Mouse (Mus musculus): ENCODE data around the gene Anln. TPM values are rescaled to one million over a fixed set of nuclear protein-coding genes. Genes with fewer than 3 reads are reported as not detected.

The Anln gene
- polyA plus RNA-seq, 1 experiment from 2014 or later, result 4.5 TPM

DNA sequence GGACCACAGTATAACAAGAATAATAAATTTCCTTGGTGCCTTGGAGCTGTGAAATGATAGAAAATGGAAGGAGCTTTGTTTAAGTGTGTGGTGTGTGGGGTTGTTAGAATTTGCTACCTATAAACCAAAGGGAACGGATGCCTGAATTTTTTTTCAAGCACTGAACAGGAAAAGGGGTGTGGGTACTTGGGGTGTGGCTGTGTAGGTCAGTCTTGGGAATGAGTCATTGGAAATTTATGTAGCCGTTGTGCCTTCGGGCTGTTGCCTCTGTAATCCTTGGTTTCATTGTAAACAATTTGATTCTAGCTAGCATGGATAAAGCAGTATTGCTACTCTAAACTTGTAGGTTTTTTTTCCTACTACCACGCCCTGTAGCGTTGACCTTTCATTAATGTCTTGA lies 1.4 kb upstream of the Anln start:
- no peak overlapping the region for H3K4me2 ChIP-seq
- no peak for ATAC-seq (replicated peaks)

DNA sequence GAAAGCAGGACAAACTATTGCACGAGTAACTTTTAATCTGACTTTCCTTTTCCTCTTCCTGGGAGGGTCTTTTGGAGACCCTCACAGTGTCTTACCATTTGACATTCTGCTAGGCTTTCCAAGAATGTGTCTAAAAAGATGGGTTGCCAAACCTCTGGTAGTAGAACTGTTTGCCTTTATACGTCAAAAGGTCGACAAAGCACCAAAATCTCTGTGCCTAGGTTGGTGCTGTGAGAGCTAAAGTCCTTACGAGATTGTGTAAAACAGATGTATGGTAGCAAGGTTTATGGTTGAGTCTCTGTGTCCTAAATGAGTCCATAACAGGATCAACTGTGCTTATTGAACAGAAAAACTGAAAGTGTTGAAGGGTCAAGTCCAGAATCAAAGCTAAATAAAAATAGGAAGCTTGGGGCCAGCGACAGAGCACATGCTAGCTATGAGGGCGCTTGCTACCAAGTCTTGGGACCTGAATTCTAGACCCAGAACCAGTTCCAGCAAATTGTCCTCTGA lies 803 bp upstream of the Anln start:
- no peak for ATAC-seq (replicated peaks)
- no peaks in the 10 kb centered on the region for H3K27me3 ChIP-seq (replicated peaks)
- peak overlapping the region; percentile 83; the same call in 1 of the 2 replicates for H3K27ac ChIP-seq
- H3K4me1 ChIP-seq, result peaks cover 15% of the 10 kb centered on the region
- no peaks in the 10 kb centered on the region for H3K36me3 ChIP-seq (replicated peaks)
- peak overlapping the region; percentile 82; the same call in 1 of the 2 replicates for H3K9ac ChIP-seq
- peak overlapping the region; percentile 80 for H3K4me3 ChIP-seq
- peak overlapping the region; percentile 98 for H3K4me2 ChIP-seq
- no peaks in the 10 kb centered on the region for H3K9me3 ChIP-seq
- WGBS, result 73% methylated on average over 6 of the region's 6 CpGs

More for the DNA sequence above, 1.4 kb upstream of the Anln start:
- H3K27me3 ChIP-seq (replicated peaks), result no peaks in the 10 kb centered on the region
- H3K4me3 ChIP-seq, result no peak overlapping the region
- H3K9me3 ChIP-seq, result no peaks in the 10 kb centered on the region
- no peak overlapping the region for H3K9ac ChIP-seq
- 94% methylated on average over 5 of the region's 5 CpGs for WGBS
- no peak overlapping the region for H3K27ac ChIP-seq
- peaks cover 15% of the 10 kb centered on the region for H3K4me1 ChIP-seq
- H3K36me3 ChIP-seq (replicated peaks), result no peaks in the 10 kb centered on the region

DNA sequence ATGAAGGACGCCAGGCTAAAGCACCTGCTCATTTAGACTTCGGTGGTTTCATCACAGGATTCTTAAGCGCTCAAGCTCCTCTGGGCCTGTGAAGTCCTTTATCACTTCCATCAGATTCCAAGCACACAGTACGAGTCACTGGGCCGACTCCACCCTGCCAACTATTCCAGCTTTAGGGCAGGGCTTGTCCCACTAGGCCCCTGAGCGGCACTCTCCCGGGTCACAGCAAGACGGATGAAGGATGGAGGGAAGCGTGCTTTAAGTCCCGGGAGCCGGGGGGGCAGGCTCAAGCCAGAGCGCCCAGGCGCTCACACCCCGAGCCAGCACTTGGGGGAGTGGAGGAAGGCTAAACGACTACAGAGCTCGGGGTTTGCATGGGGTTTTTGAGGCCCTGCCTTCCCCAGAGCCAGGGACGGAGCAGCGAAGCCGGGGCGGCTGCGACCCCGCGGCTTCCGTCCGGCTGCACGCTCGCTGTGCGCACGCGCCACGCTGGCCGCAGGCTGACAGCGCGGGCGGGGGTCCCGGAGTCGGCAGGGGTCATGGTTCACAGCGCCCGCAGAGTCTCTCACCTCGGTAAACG lies 497 bp downstream of the Anln start:
- under 1% methylated on average over 41 of the region's 41 CpGs for WGBS
- H3K4me3 ChIP-seq, result peak overlapping the region; percentile 80
- peak overlapping the region; percentile 35 for H3K9ac ChIP-seq
- H3K4me2 ChIP-seq, result peak overlapping the region; percentile 98
- H3K27ac ChIP-seq, result peak overlapping the region; percentile 83
- ATAC-seq (replicated peaks), result peak; percentile 79
- peaks cover 15% of the 10 kb centered on the region for H3K4me1 ChIP-seq
- no peaks in the 10 kb centered on the region for H3K27me3 ChIP-seq (replicated peaks)
- H3K36me3 ChIP-seq (replicated peaks), result no peaks in the 10 kb centered on the region
- no peaks in the 10 kb centered on the region for H3K9me3 ChIP-seq

DNA sequence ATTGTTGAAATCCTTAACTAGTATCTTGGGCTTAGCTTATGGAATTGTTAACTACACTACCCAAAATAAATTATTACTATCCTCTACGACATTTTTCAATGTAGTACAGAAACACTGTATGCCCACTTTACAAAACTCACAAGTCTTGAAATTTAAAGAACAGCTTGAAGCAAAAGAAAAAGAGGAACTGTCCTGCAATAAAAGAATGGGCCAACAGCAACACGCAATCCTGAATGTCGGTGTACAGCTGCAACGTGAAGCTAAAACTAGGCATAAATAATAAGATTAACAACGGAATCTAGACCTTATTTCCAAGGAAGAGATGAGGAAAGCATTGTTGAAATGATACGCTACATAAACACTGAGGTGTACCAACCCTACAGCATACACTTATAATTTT lies 1.1 kb downstream of the Anln start:
- peak overlapping the region; percentile 80 for H3K4me3 ChIP-seq
- H3K9ac ChIP-seq, result no peak overlapping the region
- H3K4me2 ChIP-seq, result peak overlapping the region; percentile 98
- no peaks in the 10 kb centered on the region for H3K36me3 ChIP-seq (replicated peaks)
- no peak overlapping the region for H3K27ac ChIP-seq
- H3K4me1 ChIP-seq, result peaks cover 15% of the 10 kb centered on the region
- ATAC-seq (replicated peaks), result no peak
- no peaks in the 10 kb centered on the region for H3K9me3 ChIP-seq
- 18% methylated on average over 6 of the region's 6 CpGs for WGBS
- no peaks in the 10 kb centered on the region for H3K27me3 ChIP-seq (replicated peaks)

DNA sequence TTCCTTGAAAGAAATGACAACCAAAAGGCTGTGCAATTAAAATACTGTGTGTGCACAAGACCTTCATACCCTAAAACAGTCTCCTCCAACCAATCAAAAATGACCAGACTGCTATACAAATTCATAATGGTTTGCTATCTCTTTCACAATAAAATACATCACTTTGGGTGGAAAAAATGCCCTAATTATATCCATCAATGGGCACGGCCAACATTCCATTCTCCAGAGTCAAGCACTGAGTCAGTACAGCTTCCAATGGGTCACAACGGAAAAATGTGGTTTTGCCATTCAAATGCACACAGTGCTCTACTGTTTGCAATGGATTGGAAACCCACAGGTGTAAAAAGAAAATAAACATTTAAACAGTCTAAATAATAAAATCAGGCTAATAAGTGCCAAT lies 3.1 kb downstream of the Anln start:
- no peak overlapping the region for H3K27ac ChIP-seq
- no peak overlapping the region for H3K4me2 ChIP-seq

DNA sequence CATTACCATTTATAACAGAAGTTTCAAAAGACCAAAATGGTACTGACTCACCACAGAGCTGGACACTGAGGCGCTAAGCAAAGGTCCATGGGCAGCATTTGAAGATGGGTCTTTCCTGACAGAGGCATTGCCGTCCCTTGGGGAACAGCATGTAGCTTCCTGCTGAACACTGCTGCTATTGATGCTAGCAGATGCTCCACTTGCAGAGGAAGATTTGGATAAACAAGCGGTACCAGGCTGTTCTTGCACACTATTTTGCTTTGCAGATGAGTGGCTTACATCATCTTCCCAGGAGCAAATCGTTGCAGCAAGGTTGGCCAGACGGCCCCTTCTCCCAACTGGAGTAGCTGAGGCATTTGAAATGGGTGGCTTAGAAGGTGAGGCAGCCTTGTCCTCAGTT lies 12.9 kb downstream of the Anln start:
- no peaks in the 10 kb centered on the region for H3K9me3 ChIP-seq
- no peak for ATAC-seq (replicated peaks)
- H3K27me3 ChIP-seq (replicated peaks), result no peaks in the 10 kb centered on the region
- H3K4me1 ChIP-seq, result no peaks in the 10 kb centered on the region
- H3K36me3 ChIP-seq (replicated peaks), result no peaks in the 10 kb centered on the region
- no peak overlapping the region for H3K4me2 ChIP-seq
- no peak overlapping the region for H3K4me3 ChIP-seq
- no peak overlapping the region for H3K9ac ChIP-seq
- no peak overlapping the region for H3K27ac ChIP-seq
- WGBS, result 71% methylated on average over 5 of the region's 5 CpGs

More for the DNA sequence above, 3.1 kb downstream of the Anln start:
- H3K36me3 ChIP-seq (replicated peaks), result no peaks in the 10 kb centered on the region
- H3K4me3 ChIP-seq, result no peak overlapping the region
- no peak for ATAC-seq (replicated peaks)
- peaks cover 15% of the 10 kb centered on the region for H3K4me1 ChIP-seq
- H3K9me3 ChIP-seq, result no peaks in the 10 kb centered on the region
- 71% methylated on average over 2 of the region's 2 CpGs for WGBS
- no peaks in the 10 kb centered on the region for H3K27me3 ChIP-seq (replicated peaks)
- no peak overlapping the region for H3K9ac ChIP-seq

DNA sequence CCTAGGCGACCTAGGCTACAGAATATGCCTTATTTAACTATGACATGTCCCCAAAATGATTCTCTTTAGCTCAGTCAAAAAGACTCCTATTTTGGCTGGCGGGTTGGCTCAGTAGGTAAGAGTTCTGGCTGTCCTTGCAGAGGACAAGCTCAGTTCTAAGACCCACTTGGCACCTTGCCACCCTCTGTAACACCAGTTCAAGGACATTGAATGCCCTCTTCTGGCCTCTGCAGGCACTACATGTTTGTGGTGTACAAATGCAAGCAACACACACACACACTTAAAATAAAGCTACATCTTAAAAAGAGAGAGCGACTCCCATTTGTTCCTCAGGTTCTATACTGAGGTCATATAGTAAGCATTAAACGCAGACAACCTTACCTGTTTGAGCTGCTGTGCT lies 16.2 kb downstream of the Anln start:
- no peak overlapping the region for H3K9ac ChIP-seq
- H3K4me2 ChIP-seq, result no peak overlapping the region
- no peaks in the 10 kb centered on the region for H3K27me3 ChIP-seq (replicated peaks)
- no peak overlapping the region for H3K27ac ChIP-seq
- no peaks in the 10 kb centered on the region for H3K9me3 ChIP-seq
- no peak for ATAC-seq (replicated peaks)
- H3K4me1 ChIP-seq, result no peaks in the 10 kb centered on the region
- H3K36me3 ChIP-seq (replicated peaks), result no peaks in the 10 kb centered on the region
- no peak overlapping the region for H3K4me3 ChIP-seq
- 98% methylated on average over 4 of the region's 4 CpGs for WGBS

DNA sequence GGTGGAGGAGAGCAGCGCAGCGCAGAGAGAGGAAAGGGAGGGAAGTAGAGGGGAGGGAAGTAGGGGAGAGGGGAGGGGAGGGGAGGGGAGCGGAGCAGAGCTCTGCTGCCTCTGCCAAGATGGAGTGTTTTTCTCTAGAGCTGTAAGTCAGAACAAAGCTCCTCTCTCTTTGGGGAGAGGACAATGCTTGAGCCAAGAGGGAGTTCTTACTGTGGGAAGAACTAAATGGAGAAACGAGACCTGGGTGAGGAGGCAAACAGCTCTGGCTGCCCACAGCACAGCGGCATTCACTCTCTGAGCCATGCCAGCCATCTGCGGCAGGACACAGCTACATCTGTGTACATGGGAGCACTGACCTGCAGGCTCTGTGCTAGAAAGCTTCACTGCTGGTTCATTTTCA lies 21.0 kb downstream of the Anln start:
- H3K36me3 ChIP-seq (replicated peaks), result no peaks in the 10 kb centered on the region

DNA sequence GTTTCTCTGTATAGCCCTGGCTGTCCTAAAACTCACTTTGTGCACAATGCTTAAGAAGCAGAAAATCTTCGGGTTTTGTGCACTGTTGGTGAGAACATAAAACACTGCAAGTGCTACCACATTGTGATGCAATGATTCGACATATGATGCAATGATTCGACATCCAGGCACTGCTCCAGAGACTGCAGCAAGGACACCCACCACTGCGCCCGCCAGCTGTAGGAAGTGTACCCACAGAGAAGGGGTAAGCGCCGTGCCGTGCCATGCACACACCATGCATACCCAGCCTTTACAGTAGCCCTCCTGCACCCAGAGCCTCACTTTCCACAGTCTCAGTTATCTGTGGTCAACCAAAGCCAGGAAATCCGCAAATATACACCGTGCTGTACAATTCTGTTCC lies 22.4 kb downstream of the Anln start:
- Histone ChIP-seq H3K9ac (no peak overlapping the region), H3K4me3 (no peak overlapping the region), H3K4me1 (no peaks in the 10 kb centered on the region), H3K4me2 (no peak overlapping the region), H3K27me3 (replicated peaks) (no peaks in the 10 kb centered on the region), H3K9me3 (no peaks in the 10 kb centered on the region), H3K27ac (no peak overlapping the region), H3K36me3 (replicated peaks) (no peaks in the 10 kb centered on the region)
- WGBS, result 97% methylated on average over 10 of the region's 10 CpGs
- no peak for ATAC-seq (replicated peaks)

More for the DNA sequence above, 21.0 kb downstream of the Anln start:
- H3K9me3 ChIP-seq, result no peaks in the 10 kb centered on the region
- no peak for ATAC-seq (replicated peaks)
- no peak overlapping the region for H3K27ac ChIP-seq
- H3K27me3 ChIP-seq (replicated peaks), result no peaks in the 10 kb centered on the region
- no peak overlapping the region for H3K4me2 ChIP-seq
- no peak overlapping the region for H3K4me3 ChIP-seq
- no peak overlapping the region for H3K9ac ChIP-seq
- H3K4me1 ChIP-seq, result no peaks in the 10 kb centered on the region
- WGBS, result 82% methylated on average over 6 of the region's 6 CpGs

DNA sequence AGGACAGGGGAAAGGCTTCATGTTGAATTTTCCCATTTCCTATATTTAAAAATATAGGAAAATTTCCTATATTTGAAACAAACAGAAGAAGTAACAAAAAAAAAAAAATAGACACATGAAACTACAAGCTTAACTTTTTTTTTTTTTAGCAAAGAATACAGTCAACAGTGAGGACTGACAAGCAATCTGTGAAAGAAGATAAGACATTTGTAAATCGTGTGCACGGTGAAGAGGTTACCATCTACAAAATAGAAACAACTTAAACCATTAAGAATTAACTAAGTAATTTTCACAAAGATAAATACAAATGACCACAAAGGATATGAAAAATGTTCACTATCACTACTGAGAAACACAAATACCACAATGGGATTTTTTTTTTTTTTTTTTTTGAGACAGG lies 22.8 kb downstream of the Anln start:
- WGBS, result 97% methylated on average over 2 of the region's 2 CpGs
- Histone ChIP-seq H3K4me3 (no peak overlapping the region), H3K36me3 (replicated peaks) (no peaks in the 10 kb centered on the region), H3K4me1 (no peaks in the 10 kb centered on the region), H3K27ac (no peak overlapping the region), H3K9me3 (no peaks in the 10 kb centered on the region), H3K4me2 (no peak overlapping the region), H3K27me3 (replicated peaks) (no peaks in the 10 kb centered on the region), H3K9ac (no peak overlapping the region)
- ATAC-seq (replicated peaks), result no peak

DNA sequence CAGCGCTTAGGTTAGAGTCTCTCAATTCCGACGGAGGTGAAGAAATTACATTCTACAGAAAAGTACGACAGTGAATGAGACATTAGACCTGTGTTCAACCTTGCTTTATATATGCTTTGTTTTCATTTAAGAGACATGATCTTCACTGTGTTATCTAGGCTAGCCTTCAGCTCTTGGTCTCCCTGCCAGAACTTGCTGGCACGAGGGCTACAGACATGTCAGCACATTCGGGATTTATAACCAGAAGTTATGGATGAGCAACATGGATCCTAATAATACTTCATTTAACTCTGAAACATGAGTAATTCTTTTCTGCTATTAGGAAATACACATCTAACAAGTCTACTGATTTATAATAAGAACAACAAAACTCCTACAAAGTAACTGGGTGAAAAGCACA lies 28.1 kb downstream of the Anln start:
- Histone ChIP-seq H3K4me3 (no peak overlapping the region), H3K27ac (no peak overlapping the region), H3K27me3 (replicated peaks) (no peaks in the 10 kb centered on the region), H3K9me3 (no peaks in the 10 kb centered on the region), H3K4me1 (no peaks in the 10 kb centered on the region), H3K36me3 (replicated peaks) (no peaks in the 10 kb centered on the region), H3K9ac (no peak overlapping the region), H3K4me2 (no peak overlapping the region)
- WGBS, result 95% methylated on average over 6 of the region's 6 CpGs
- no peak for ATAC-seq (replicated peaks)

DNA sequence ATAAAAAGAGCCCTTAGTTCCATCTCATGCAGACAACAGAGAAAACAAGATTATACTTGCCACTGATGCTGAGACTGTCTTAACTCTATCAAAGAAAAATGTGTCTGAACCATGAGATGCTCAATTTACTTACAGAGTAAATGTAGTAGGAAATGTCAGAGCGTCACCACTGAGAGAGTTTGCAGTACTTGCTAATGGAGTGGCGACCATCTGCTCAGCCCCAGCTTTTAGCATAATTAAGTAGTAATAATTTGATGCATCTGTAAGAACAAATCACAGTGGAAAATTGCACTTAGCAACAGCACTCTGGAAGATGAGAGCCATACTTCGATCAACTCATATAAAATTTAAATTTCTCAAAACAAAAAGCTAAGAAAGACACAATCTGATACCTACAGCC lies 33.1 kb downstream of the Anln start:
- ATAC-seq (replicated peaks), result no peak
- no peak overlapping the region for H3K4me2 ChIP-seq
- no peaks in the 10 kb centered on the region for H3K27me3 ChIP-seq (replicated peaks)
- H3K4me1 ChIP-seq, result no peaks in the 10 kb centered on the region
- no peak overlapping the region for H3K4me3 ChIP-seq
- H3K36me3 ChIP-seq (replicated peaks), result no peaks in the 10 kb centered on the region
- H3K9ac ChIP-seq, result no peak overlapping the region
- H3K9me3 ChIP-seq, result no peaks in the 10 kb centered on the region
- WGBS, result 75% methylated on average over 3 of the region's 3 CpGs
- H3K27ac ChIP-seq, result no peak overlapping the region

DNA sequence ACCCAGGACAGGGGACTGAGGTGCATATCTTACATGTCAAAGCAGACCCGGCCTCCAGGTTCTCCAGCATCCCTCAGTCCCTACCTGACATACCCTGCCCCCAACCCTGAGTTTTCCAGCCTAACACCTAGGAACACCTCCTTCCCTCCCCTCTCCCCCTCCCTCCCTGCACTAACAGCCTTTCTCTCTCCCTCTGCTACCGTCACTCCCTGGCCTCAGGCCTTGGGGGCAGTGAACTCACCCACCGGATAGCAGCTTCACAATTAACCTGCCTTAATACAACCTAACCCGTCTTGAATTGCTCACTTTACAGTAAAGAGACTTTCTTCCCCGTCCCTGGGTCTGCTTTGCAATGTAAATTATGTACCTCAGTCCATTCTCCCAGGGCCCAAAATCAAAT lies 35.1 kb downstream of the Anln start:
- H3K36me3 ChIP-seq (replicated peaks), result no peaks in the 10 kb centered on the region
- H3K27me3 ChIP-seq (replicated peaks), result no peaks in the 10 kb centered on the region
- WGBS, result 81% methylated on average over 5 of the region's 5 CpGs
- no peak overlapping the region for H3K27ac ChIP-seq
- no peak for ATAC-seq (replicated peaks)
- H3K4me3 ChIP-seq, result no peak overlapping the region
- H3K9ac ChIP-seq, result no peak overlapping the region
- no peaks in the 10 kb centered on the region for H3K4me1 ChIP-seq
- H3K4me2 ChIP-seq, result no peak overlapping the region
- no peaks in the 10 kb centered on the region for H3K9me3 ChIP-seq

All from midbrain, embryonic 15.5 days (tissue).